Mouse (Mus musculus): ENCODE data around the gene Pou6f2.

Pou6f2 gene

GRCm38 (mm10) chr13:18397586-18397985, at the start of gene Pou6f2:
TSS of gene Pou6f2 (minus strand) at chr13:18397686.
- no peak for DNase-seq

DNA sequence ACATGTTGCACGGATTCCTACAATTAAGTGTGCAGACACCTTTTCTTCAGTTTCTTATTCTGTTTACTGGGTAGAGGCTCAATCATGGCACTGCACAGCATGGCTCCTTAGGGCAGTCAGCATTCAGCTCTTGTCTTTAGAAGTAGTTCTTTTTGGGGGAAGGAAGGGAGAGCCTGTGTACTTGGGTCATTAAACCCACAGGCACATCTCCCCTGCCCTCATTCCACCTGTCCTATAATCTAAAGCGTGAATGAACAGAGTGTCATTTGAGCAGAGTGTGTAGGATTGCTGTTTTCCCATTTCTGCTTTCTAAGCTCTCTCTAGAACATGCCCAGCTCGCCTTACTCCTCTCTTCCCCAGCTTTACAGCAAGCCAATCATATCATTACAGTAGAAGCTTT, 42.4 kb upstream of the Pou6f2 start:
- no peak for DNase-seq

- DNase-seq = no peak
Observed at GRCm38 (mm10) chr13:18387673-18388072, 9.8 kb downstream of the Pou6f2 start.

GRCm38 (mm10) chr13:18363373-18363772, 34.1 kb downstream of the Pou6f2 start:
- no peak for DNase-seq

- DNase-seq = no peak
Observed at GRCm38 (mm10) chr13:18344580-18345333, 52.7 kb downstream of the Pou6f2 start.

- no peak for DNase-seq
Observed at GRCm38 (mm10) chr13:18338910-18339501, 58.5 kb downstream of the Pou6f2 start.

- DNase-seq = no peak
Observed at GRCm38 (mm10) chr13:18338022-18338421, 59.5 kb downstream of the Pou6f2 start.

- DNase-seq = no peak
Observed at GRCm38 (mm10) chr13:18334035-18334434, 63.5 kb downstream of the Pou6f2 start.

GRCm38 (mm10) chr13:18332596-18332995, 64.9 kb downstream of the Pou6f2 start:
- peak; percentile 12 for DNase-seq

GRCm38 (mm10) chr13:18323980-18324678, 73.4 kb downstream of the Pou6f2 start:
- DNase-seq = no peak

GRCm38 (mm10) chr13:18323407-18323806, 74.1 kb downstream of the Pou6f2 start:
- peak; percentile 5 for DNase-seq

- DNase-seq = no peak
Observed at GRCm38 (mm10) chr13:18312613-18313012, 84.9 kb downstream of the Pou6f2 start.

DNA sequence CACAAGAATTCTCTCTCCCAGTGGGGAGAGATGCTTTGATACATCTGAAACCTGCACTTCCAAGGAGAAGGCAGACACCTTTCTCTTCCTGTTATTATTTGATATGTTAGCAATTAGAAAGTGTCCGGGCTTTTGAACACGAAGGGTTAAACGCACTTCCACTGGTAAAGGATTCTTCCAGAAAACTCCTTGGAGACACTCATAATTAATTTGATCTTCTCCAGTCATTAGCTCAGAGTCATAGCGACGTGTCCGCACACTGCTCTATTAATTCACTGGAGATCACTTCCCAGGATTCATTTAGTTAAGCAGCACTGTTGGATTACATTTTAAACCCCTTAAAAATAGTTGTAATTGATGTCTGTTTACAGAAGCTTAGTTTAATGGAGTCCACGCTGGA, 88.5 kb downstream of the Pou6f2 start:
- DNase-seq = no peak

- no peak for DNase-seq
Observed at GRCm38 (mm10) chr13:18306506-18307145, 90.9 kb downstream of the Pou6f2 start.

DNA sequence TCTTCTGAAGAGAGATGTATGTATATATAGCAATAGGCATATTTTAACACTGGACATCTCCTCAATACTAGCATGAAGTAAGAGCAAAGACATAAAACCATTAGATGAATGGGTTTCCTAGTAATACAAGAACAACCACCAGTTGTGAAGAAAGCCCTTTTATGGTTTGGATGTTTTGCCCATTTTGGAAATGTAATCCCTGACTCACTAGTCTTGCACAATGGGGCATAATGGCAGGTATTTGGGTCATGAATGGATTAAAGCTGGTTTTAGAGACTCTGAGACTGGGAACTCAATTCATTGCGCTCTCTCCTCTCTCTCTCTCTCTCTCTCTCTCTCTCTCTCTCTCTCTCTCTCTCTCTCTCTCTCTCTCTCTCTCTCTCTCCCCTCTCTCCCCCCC, 97.5 kb downstream of the Pou6f2 start:
- DNase-seq = no peak

DNA sequence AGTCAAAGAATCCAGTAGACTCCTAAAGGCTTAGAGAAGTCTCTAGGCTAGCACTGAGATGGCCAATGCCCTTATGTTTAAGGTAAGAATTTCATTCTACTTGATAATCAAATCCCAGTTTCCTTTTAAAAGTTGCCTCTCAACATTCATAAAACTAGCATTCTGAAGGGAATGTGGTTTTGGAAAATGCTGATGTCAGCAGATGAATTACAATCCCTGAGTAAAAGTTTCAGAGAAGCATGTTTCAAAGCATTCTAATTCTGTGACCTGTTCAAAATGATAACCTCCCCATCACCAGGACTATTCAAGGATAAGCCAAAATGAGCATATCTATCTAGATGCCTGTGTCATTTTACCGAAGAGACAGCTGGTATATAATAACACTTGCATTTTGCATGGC, 104.0 kb downstream of the Pou6f2 start:
- no peak for DNase-seq

- no peak for DNase-seq
Observed at GRCm38 (mm10) chr13:18290253-18290914, 107.1 kb downstream of the Pou6f2 start.

DNA sequence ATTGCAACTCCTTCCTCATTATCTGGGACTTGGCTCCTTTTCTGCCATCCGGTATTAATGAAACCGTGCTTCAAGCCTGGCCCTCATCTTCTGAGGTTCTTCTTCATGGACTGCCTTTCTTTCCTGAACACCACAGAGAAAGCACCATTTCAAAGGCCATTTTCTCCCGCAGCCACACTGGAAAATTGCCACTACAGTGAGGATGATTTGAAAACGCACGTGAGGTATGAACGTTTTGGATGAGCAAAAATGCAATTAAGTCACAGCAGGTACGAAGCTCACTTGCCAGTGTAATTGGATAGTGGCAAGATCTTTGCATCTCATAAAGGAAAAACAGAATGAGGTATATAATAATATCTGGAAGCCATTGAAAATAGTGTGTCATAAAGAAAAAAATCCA, 110.0 kb downstream of the Pou6f2 start:
- DNase-seq = no peak

DNA sequence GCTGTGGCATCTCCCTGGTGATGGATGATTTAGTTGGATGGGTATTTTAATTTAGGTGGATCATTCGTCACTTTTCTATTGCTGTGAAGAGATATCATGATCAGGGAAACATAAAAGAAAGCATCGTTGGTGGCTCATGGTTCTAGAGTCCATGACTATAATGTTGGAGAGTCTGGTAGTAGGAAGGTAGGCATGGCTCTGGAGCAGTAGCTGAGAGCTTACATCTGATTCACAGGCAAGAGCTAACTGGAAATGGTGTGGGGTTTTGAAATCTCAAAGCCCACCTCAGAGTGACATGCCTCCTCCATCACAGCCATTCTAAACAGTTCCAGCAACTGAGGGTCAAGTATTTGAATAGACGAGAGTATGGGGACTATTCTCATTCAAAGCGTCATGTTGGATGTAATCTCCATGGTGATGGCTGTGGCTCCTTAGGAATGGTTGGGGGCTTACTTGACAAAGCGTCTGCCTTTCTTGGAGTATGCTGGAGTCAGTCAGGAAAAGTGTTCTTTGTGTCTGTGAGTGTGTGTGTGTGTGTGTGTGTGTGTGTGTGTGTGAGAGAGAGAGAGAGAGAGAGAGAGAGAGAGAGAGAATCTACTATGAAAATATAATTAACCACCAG, 115.0 kb downstream of the Pou6f2 start:
- no peak for DNase-seq

- no peak for DNase-seq
Observed at GRCm38 (mm10) chr13:18281084-18281483, 116.4 kb downstream of the Pou6f2 start.

- DNase-seq = no peak
Observed at GRCm38 (mm10) chr13:18253131-18253530, 144.4 kb downstream of the Pou6f2 start.

GRCm38 (mm10) chr13:18218566-18219234, 178.8 kb downstream of the Pou6f2 start:
- peak; percentile 62 for DNase-seq

All from kidney, postnatal 10 days (tissue).